Mouse (Mus musculus) liver, postnatal 0 days (tissue): ENCODE measurements around the gene Hs1bp3.

Experiments used
- CTCF ChIP-seq: sonication (generic); IDR thresholded peaks from 2 replicates; pipeline ENCODE4 v1.5.1; 2016; ENCODE audit warnings: antibody characterized with exemption, low read depth
- EP300 ChIP-seq: IDR thresholded peaks from 2 replicates; pipeline ENCODE4 v1.6.1; 2016; ENCODE audit warnings: antibody characterized with exemption, low read depth, mild to moderate bottlenecking

GRCm38 (mm10) chr12:8266311-8266710 is 46.9 kb upstream of the Hs1bp3 start:
- TF ChIP-seq CTCF = no peak
- TF ChIP-seq EP300 = no peak
